Mouse (Mus musculus) embryo, embryonic 11 days (tissue): ENCODE results near the gene Plekha5.
"Not testable (repeated sequence)": the region's sequence is repeated elsewhere in the genome, so short reads cannot be mapped to it uniquely, and the experiment has no call there.

ENCODE experiments used
- DNase-seq: peaks from one replicate; pipeline ENCODE4 v3.0.0-alpha.2; 2015

The Plekha5 gene

GRCm38 (mm10) chr6:140586714-140587259 lies 162.9 kb downstream of the Plekha5 start:
- DNase-seq = no peak

DNA sequence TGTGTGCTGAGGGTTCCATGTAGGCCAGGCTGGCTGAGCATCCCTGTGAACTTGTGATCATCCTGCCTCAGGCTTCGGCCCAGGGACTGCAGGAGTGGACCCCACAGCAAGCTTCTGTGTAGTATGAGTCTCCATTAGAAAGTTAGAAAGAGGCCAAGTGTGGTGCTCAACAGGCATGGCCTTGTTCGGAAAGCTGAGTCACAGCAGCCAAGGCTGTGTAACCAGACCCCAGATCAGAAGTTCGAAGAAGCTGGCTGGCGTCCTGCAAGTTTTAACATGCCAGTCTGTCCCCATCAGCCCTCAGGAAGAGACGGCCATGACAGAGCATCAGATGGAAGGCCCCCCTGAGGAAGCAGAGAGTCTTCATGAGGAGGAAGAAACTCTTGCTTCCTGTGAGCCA lies 167.5 kb downstream of the Plekha5 start:
- no peak for DNase-seq

- no peak for DNase-seq
Observed at GRCm38 (mm10) chr6:140592713-140593112, 168.9 kb downstream of the Plekha5 start.

GRCm38 (mm10) chr6:140593420-140594170 lies 169.7 kb downstream of the Plekha5 start:
- DNase-seq = no peak

DNA sequence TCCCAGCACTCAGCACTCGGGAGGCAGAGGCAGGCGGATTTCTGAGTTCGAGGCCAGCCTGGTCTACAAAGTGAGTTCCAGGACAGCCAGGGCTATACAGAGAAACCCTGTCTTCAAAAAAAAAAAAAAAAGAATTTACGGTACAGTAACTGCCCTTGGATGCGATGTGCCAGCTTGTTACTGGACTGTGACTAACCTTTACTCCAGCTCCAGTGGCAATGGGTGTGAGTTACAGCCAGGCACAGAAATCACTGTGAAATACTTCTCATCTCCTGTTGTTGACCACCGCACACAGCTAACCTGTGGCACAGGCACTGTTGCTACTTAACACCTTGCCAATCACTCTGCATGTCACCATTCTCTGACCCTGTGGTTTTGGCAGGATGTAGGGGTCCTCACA lies 171.7 kb downstream of the Plekha5 start:
- DNase-seq = not testable (repeated sequence)

GRCm38 (mm10) chr6:140597381-140598329 lies 173.8 kb downstream of the Plekha5 start:
- no peak for DNase-seq

GRCm38 (mm10) chr6:140598516-140598915 lies 174.7 kb downstream of the Plekha5 start:
- no peak for DNase-seq

DNA sequence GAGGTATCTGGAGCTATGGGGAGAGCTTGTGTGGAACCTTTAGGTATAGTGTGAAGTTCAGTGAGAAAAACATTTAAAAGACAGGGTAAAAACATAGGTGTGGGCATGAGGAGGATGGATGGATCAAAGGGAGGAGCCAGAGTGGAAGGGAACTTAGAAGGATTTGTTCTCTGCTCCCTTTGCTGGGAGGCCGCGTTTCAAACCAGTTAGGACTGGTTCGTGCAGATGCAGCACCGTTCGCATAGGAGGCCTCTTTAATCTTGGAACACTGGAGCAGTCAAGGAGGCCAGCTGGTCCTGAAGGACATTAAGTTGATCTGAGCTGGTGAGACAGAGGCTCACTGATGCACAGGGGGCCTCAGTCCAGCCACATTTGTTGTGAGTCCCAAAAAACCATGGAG lies 175.5 kb downstream of the Plekha5 start:
- DNase-seq = no peak

DNA sequence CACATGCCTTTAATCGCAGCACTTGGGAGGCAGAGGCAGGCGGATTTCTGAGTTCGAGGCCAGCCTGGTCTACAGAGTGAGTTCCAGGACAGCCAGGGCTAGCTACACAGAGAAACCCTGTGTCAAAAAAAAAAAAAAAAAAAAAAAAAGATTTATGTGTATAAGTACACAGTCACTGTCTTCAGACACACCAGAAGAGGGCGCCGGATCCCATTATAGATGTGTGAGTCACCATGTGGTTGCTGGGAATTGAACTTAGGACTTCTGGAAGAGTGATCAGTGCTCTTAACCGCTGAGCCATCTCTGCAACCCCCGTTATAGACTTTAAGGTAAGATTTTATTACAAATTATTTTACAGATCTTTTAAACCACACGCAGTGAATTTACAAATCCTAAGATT lies 176.8 kb downstream of the Plekha5 start:
- not testable (repeated sequence) for DNase-seq

DNA sequence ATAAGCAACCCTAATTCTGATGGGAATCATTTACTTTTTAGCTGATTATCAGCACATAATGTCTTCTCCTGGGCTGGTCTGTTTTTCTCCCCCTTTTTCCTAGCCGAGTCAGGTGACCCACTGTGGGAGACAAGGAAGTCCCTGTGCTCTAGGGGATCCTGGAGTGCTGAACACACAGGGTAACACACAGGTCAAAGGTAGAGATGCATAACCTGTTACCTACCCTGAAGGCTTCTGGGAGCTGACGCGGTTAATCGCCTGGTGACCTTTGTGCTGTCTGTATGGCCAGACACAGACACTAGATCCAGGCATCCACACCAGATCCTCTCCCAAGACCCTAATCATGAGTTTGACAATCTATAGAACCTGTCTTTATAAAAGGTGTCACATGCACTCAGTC lies 177.3 kb downstream of the Plekha5 start:
- DNase-seq = no peak

GRCm38 (mm10) chr6:140603228-140603944 lies 179.5 kb downstream of the Plekha5 start:
- DNase-seq = peak; percentile 50

DNA sequence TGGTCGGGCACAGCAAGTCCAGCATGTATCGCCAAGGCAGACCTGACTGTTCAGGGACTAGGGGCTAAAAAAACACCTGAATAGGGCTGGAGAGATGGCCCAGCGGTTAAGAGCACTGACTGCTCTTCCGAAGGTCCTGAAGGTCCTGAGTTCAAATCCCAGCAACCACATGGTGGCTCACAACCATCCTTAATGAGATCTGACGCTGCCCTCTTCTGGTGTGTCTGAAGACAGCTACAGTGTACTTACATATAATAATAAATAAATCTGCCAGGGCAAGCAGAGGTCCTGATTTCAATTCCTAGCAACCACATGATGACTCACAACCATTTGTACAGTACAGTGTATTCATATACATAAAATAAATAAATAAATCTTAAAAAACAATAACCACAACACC lies 181.3 kb downstream of the Plekha5 start:
- not testable (repeated sequence) for DNase-seq

DNA sequence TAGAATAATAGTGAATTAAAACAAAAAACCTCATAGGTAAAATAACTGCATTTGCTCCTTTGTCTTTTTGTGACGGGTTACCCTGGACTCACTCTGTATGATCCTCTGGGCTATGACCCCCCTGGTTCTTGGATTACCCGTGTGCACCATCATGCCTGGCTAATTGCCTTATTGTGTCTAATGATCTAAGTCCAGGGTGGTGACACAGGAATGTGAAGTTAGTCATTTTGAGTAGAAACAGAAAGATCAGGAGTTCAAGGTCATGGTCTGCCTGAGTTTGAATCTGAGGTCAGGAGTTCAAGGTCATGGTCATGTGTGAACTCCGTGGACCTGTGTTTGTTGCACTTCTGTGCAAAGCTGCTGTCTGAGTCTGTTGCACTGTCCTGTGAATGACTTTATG lies 181.9 kb downstream of the Plekha5 start:
- DNase-seq = no peak

DNA sequence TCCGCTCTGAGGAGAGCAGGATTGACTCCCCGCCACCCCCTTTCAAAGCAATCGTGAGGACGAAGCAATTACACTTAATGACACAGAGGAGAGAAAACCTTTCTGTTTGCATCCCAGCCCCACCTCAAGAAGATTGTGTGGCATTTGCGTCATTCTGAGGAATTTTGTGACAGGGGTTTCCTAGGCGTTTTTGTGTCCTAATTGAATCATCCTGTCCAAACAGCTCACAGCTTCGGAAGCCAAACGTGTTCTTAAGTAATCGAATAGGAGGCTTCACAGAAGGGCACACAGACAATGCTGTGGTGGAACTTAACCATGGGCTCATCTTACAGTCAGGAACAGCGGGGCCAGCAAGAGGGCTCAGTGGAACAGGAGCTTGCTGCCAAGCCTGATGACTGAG lies 182.7 kb downstream of the Plekha5 start:
- peak; percentile 25 for DNase-seq

- DNase-seq = no peak
Observed at GRCm38 (mm10) chr6:140608666-140609065, 184.8 kb downstream of the Plekha5 start.

- no peak for DNase-seq
Observed at GRCm38 (mm10) chr6:140609533-140609932, 185.7 kb downstream of the Plekha5 start.

- no peak for DNase-seq
Observed at GRCm38 (mm10) chr6:140610117-140610516, 186.3 kb downstream of the Plekha5 start.

GRCm38 (mm10) chr6:140611282-140611681 lies 187.4 kb downstream of the Plekha5 start:
- no peak for DNase-seq

DNA sequence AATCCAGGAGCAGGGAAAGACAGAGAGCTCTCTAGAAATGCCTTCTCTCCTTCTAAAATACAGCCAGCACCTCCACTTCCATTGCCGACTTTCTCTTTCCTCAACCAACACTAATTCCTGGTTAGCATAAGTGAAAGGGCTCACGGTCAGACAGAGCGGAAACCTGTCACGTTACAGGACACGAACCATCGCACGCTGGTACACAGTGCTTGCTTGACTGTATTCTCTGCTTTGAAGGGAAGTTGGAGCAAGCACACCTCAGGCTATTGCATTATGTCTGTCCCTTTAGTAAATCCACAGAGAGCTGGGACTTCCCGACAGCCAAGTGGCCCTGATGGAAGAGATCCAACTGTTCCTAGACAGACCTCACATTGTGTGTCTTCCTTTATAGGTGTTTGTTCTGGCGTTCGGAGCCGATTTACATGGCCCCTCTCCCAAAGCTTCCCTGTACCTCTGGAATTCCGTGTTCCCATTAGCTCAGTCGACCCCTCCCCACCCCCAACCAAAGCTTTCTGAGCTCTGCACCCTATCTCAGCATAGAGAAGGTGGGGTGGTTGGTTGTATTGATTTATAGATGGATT lies 188.1 kb downstream of the Plekha5 start:
- no peak for DNase-seq

GRCm38 (mm10) chr6:140613822-140614221 lies 190.0 kb downstream of the Plekha5 start:
- no peak for DNase-seq

GRCm38 (mm10) chr6:140614711-140615110 lies 190.9 kb downstream of the Plekha5 start:
- no peak for DNase-seq

DNA sequence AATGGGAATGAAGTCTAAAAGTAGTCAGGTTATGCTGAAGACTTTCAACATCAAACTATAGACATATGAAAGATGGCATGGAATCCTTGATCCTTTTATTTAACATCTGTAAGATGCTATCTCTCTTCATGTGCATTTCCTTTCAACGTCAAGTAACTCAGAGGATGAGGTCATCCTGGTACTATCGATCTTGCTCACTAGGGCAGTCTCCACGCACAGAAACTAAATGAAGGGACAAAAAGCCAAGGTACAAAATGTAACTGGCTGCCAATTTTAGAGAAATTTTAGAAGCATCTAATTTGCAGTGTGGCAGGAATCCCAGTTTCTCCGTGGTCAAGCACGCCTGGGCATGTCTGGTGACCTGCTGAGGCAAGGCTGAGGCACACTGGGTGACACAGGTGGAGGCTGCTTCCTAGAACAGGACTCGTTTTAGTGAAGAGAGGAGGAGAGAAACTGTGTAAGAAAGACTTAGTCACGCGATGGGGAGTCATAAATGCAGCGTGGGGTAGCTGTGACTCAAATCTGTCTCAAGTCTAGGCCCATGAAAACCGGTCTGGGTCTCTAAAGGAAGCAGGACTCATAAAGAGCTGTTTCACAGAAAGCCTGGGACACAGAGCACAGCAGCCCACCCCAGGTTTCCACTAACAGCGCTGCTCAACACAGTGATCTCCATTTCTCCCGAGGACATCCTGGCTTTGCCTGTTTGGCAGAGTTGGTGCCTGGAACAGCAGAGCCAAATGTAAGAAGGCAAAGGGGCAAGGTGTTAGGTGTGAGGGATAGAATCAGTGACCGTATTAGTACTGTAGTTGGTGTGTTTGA lies 196.9 kb downstream of the Plekha5 start:
- no peak for DNase-seq
